Mouse (Mus musculus): ENCODE data around the gene B4galnt1.

The B4galnt1 gene

GRCm38 (mm10) chr10:127170002-127170401 is 5.0 kb downstream of the B4galnt1 start:
- ATAC-seq (ENCODE audit: low TSS enrichment): no peak

- peak; percentile 51 for ATAC-seq (ENCODE audit: low TSS enrichment)
Measured at GRCm38 (mm10) chr10:127170837-127171272, 5.8 kb downstream of the B4galnt1 start.

- ATAC-seq (ENCODE audit: low TSS enrichment): no peak
Measured at GRCm38 (mm10) chr10:127171631-127172200, 6.7 kb downstream of the B4galnt1 start.

GRCm38 (mm10) chr10:127173148-127174065 is 8.4 kb downstream of the B4galnt1 start:
- ATAC-seq (ENCODE audit: low TSS enrichment): no peak

GRCm38 (mm10) chr10:127174170-127174569 is 9.1 kb downstream of the B4galnt1 start:
- ATAC-seq (ENCODE audit: low TSS enrichment): no peak

- ATAC-seq (ENCODE audit: low TSS enrichment): no peak
Measured at GRCm38 (mm10) chr10:127176228-127176627, 11.2 kb downstream of the B4galnt1 start.

- no peak for ATAC-seq (ENCODE audit: low TSS enrichment)
Measured at GRCm38 (mm10) chr10:127176756-127177155, 11.7 kb downstream of the B4galnt1 start.

GRCm38 (mm10) chr10:127177235-127177634 is 12.2 kb downstream of the B4galnt1 start:
- ATAC-seq (ENCODE audit: low TSS enrichment): 0 out of 2 replicates have a peak, but pooled peaks have one; percentile 8

GRCm38 (mm10) chr10:127177719-127178118 is 12.7 kb downstream of the B4galnt1 start:
- peak; percentile 68 for ATAC-seq (ENCODE audit: low TSS enrichment)

GRCm38 (mm10) chr10:127178286-127179027 is 13.4 kb downstream of the B4galnt1 start:
- no peak for ATAC-seq (ENCODE audit: low TSS enrichment)

GRCm38 (mm10) chr10:127179871-127180694 is 15.1 kb downstream of the B4galnt1 start, which contains the start of gene Slc26a10:
TSS of gene Slc26a10 (minus strand) at chr10:127180645.
- ATAC-seq (ENCODE audit: low TSS enrichment): peak; percentile 36; the same call in 1 of the 2 replicates

GRCm38 (mm10) chr10:127180695-127181047 is 15.6 kb downstream of the B4galnt1 start:
- no peak for ATAC-seq (ENCODE audit: low TSS enrichment)

GRCm38 (mm10) chr10:127181566-127181965 is 16.5 kb downstream of the B4galnt1 start:
- no peak for ATAC-seq (ENCODE audit: low TSS enrichment)

- no peak for ATAC-seq (ENCODE audit: low TSS enrichment)
Measured at GRCm38 (mm10) chr10:127182624-127183023, 17.6 kb downstream of the B4galnt1 start.

- ATAC-seq (ENCODE audit: low TSS enrichment): no peak
Measured at GRCm38 (mm10) chr10:127183759-127184158, 18.7 kb downstream of the B4galnt1 start.

- no peak for ATAC-seq (ENCODE audit: low TSS enrichment)
Measured at GRCm38 (mm10) chr10:127185101-127185500, 20.1 kb downstream of the B4galnt1 start.

GRCm38 (mm10) chr10:127185506-127185905 is 20.5 kb downstream of the B4galnt1 start:
- ATAC-seq (ENCODE audit: low TSS enrichment): no peak

GRCm38 (mm10) chr10:127186451-127186850 is 21.4 kb downstream of the B4galnt1 start:
- ATAC-seq (ENCODE audit: low TSS enrichment): no peak

GRCm38 (mm10) chr10:127187371-127188078 is 22.5 kb downstream of the B4galnt1 start:
- ATAC-seq (ENCODE audit: low TSS enrichment): peak; percentile 42

- ATAC-seq (ENCODE audit: low TSS enrichment): no peak
Measured at GRCm38 (mm10) chr10:127188079-127188453, 23.0 kb downstream of the B4galnt1 start.

Measured in frontal cortex, adult (tissue).